Mouse (Mus musculus): ENCODE results near the gene Trpc5. TPM values are rescaled to one million over a fixed set of nuclear protein-coding genes. Genes with fewer than 3 reads are reported as not detected.

Trpc5 gene
- polyA plus RNA-seq, 1 experiment from 2014 or later, result 0.34 TPM

Other genes starting within 250 kb of the Trpc5 start
- gene Trpc5os, start 231.6 kb downstream of the Trpc5 start, polyA plus RNA-seq (2015; fragmentation: Nextera tagmentation; extraction: Ambion mirVana), result not detected in 2 replicates
- 0.37 and 0.60 TPM in 2 replicates for gene Rtl4, start 727 bp upstream of the Trpc5 start, polyA plus RNA-seq (2015; fragmentation: Nextera tagmentation; extraction: Ambion mirVana)